In the genomic region with DNA sequence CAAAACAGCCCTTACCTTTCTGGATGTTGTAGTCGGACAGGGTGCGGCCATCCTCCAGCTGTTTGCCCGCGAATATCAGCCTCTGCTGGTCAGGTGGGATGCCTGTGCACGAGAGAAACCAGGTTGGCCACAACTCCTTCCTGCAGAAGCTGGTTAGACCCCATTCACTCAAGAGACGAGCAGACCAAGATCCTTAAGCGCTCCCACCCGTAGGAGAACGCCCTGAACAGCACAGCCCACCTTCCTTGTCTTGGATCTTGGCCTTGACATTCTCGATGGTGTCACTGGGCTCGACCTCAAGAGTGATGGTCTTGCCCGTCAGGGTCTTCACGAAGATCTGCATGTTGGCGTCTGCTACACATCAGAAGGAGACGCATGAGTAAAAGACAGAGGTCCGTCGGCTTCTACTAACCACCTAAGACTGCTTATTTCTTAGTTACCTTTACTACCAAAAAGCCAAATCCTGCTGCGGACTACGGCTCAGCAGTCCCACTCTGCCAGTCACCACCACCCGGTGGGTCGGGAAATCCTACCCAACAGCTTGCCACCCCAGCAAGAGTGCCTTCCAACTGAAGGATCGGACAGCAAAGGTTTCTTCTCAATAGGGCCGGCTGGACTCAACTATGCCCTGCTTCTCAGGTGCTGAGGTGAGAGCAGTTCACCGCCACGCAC, we compare ENCODE assay signal across 8 mouse cellular contexts. TPM values are rescaled to one million over a fixed set of nuclear protein-coding genes. Genes with fewer than 3 reads are reported as not detected.
DNase-seq lines count a peak whose midpoint lies in the region; ATAC-seq and TF ChIP-seq lines count a peak whose summit lies in the region.

No protein-coding gene starts in this region.

- peak overlapping the region; percentile 93 for H3K27ac ChIP-seq in layer of hippocampus, adult 2 months
- H3K27ac ChIP-seq in embryonic facial prominence, embryonic 11.5 days (replicated peaks; ENCODE audit: low read depth, low read length) = peak overlapping the region; percentile 90; the same call in 1 of the 2 replicates
- H3K27ac ChIP-seq in hindbrain, postnatal 0 days = peak overlapping the region; percentile 95
- peak overlapping the region; percentile 93 for H3K27ac ChIP-seq in midbrain, embryonic 16.5 days (ENCODE audit: low read length)

- H3K4me3 ChIP-seq in layer of hippocampus, adult 2 months = peak overlapping the region; percentile 84
- H3K4me3 ChIP-seq in embryonic facial prominence, embryonic 11.5 days (ENCODE audit: low read depth, low read length) = peak overlapping the region; percentile 99
- peak overlapping the region; percentile 90 for H3K4me3 ChIP-seq in hindbrain, postnatal 0 days (ENCODE audit: low read length)
- H3K4me3 ChIP-seq in midbrain, embryonic 16.5 days (ENCODE audit: low read depth, low read length) = peak overlapping the region; percentile 95

- H3K27me3 ChIP-seq in embryonic facial prominence, embryonic 11.5 days (ENCODE audit: control insufficient read depth, insufficient read depth, low read length) = no peaks in the 10 kb centered on the region
- no peaks in the 10 kb centered on the region for H3K27me3 ChIP-seq in hindbrain, postnatal 0 days (ENCODE audit: insufficient read depth, low read length)
- H3K27me3 ChIP-seq in midbrain, embryonic 16.5 days (ENCODE audit: control insufficient read depth, insufficient read depth, low read depth, low read length) = no peaks in the 10 kb centered on the region

- 11% methylated on average over 25 of the region's 25 CpGs for WGBS in embryonic facial prominence, embryonic 11.5 days
- 17% methylated on average over 25 of the region's 25 CpGs for WGBS in hindbrain, postnatal 0 days
- WGBS in midbrain, embryonic 16.5 days = 15% methylated on average over 25 of the region's 25 CpGs

- peaks cover 11% of the 10 kb centered on the region for H3K4me1 ChIP-seq in embryonic facial prominence, embryonic 11.5 days (ENCODE audit: control insufficient read depth, insufficient read depth, low read length)
- H3K4me1 ChIP-seq in hindbrain, postnatal 0 days (ENCODE audit: insufficient read depth, low read length) = peaks cover 12% of the 10 kb centered on the region; the same call in 1 of the 2 replicates
- H3K4me1 ChIP-seq in midbrain, embryonic 16.5 days (ENCODE audit: control insufficient read depth, insufficient read depth, low read length) = peaks cover 28% of the 10 kb centered on the region

- no peak for TF ChIP-seq CTCF in layer of hippocampus, adult 2 months (conservative IDR thresholded peaks at IDR 0.05)
- no peak for TF ChIP-seq CTCF in hindbrain, postnatal 0 days (IDR thresholded peaks at IDR 0.05; ENCODE audit: low read depth)

- H3K36me3 ChIP-seq in embryonic facial prominence, embryonic 11.5 days (replicated peaks; ENCODE audit: control insufficient read depth, insufficient read depth, low read depth, low read length) = peaks cover 8% of the 10 kb centered on the region
- H3K36me3 ChIP-seq in hindbrain, postnatal 0 days (ENCODE audit: insufficient read depth, low read length) = peaks cover 15% of the 10 kb centered on the region; the same call in 1 of the 2 replicates
- H3K36me3 ChIP-seq in midbrain, embryonic 16.5 days (ENCODE audit: control insufficient read depth, insufficient read depth, low read length) = peaks cover 12% of the 10 kb centered on the region

- no peaks in the 10 kb centered on the region for H3K9me3 ChIP-seq in embryonic facial prominence, embryonic 11.5 days (replicated peaks; ENCODE audit: control insufficient read depth, low read length)
- no peaks in the 10 kb centered on the region for H3K9me3 ChIP-seq in hindbrain, postnatal 0 days (ENCODE audit: low read length)
- H3K9me3 ChIP-seq in midbrain, embryonic 16.5 days (replicated peaks; ENCODE audit: control insufficient read depth, low read length, poor library complexity, severe bottlenecking) = no peaks in the 10 kb centered on the region

- no peak for DNase-seq in layer of hippocampus, adult 2 months (ENCODE audit: low spot score in 2 of 2)
- DNase-seq in layer of hippocampus, adult 18-20 months (ENCODE audit: low spot score in 2 of 2) = no peak
- DNase-seq in embryonic facial prominence, embryonic 11.5 days (ENCODE audit: low spot score) = no peak
- no peak for DNase-seq in hindbrain, postnatal 0 days (ENCODE audit: low spot score)
- DNase-seq in urinary bladder, postnatal 4 days (ENCODE audit: low spot score in 2 of 2) = no peak
- DNase-seq in layer of hippocampus, postnatal 25 days (ENCODE audit: extremely low spot score in 1 of 2, low spot score in 1 of 2) = no peak
- DNase-seq in cerebellum, adult 8-10 months = no peak

- peak overlapping the region; percentile 99 for H3K9ac ChIP-seq in embryonic facial prominence, embryonic 11.5 days (replicated peaks; ENCODE audit: low read length)
- peak overlapping the region; percentile 76 for H3K9ac ChIP-seq in hindbrain, postnatal 0 days (replicated peaks; ENCODE audit: low read length)
- peak overlapping the region; percentile 97 for H3K9ac ChIP-seq in midbrain, embryonic 16.5 days (ENCODE audit: low read depth, low read length)

- ATAC-seq in embryonic facial prominence, embryonic 11.5 days (replicated peaks; ENCODE audit: insufficient number of reproducible peaks, low FRiP score, low TSS enrichment, low read depth) = no peak
- no peak for ATAC-seq in hindbrain, postnatal 0 days
- ATAC-seq in midbrain, embryonic 16.5 days = no peak

- peak overlapping the region; percentile 97 for H3K4me2 ChIP-seq in embryonic facial prominence, embryonic 11.5 days (ENCODE audit: low read depth, low read length)
- H3K4me2 ChIP-seq in hindbrain, postnatal 0 days (ENCODE audit: low read depth, low read length) = peak overlapping the region; percentile 98
- H3K4me2 ChIP-seq in midbrain, embryonic 16.5 days (ENCODE audit: low read length) = peak overlapping the region; percentile 100

RNA-seq across cellular contexts. Expression of gene Uba52, which starts 1.2 kb away (rescaled TPM):
- 1,000 to 10,000 TPM in 1 of 2 experiments, 100 to 1,000 TPM in 1; 970 to 1,000 TPM for total RNA-seq in layer of hippocampus, adult 2 months (2021)
- total RNA-seq in layer of hippocampus, adult 18-20 months (2021) = 1,000 to 10,000 TPM; 1,062 to 1,079 TPM
- 783 and 884 TPM in 2 replicates for polyA plus RNA-seq in embryonic facial prominence, embryonic 11.5 days (2014; fragmentation: Nextera tagmentation; extraction: Ambion mirVana)
- 510 and 535 TPM in 2 replicates for total RNA-seq in hindbrain, postnatal 0 days (2014; rRNA removed)
- polyA plus RNA-seq in hindbrain, postnatal 0 days (2015; fragmentation: Nextera tagmentation; extraction: Ambion mirVana) = 717 and 784 TPM in 2 replicates
- polyA plus RNA-seq in midbrain, embryonic 16.5 days (2015; fragmentation: Nextera tagmentation; extraction: Ambion mirVana) = 584 and 621 TPM in 2 replicates
- total RNA-seq in layer of hippocampus, postnatal 25 days (2021) = 1,000 to 10,000 TPM; 1,005 to 1,128 TPM

RNA-seq across cellular contexts. Expression of gene Rex1bd, which starts 2.9 kb away (rescaled TPM):
- total RNA-seq in layer of hippocampus, adult 2 months (2021) = 10 to 100 TPM; 93.9 to 98.1 TPM
- total RNA-seq in layer of hippocampus, adult 18-20 months (2021) = 100 to 1,000 TPM in 1 of 2 experiments, 10 to 100 TPM in 1; 96.5 to 104 TPM
- polyA plus RNA-seq in embryonic facial prominence, embryonic 11.5 days (2014; fragmentation: Nextera tagmentation; extraction: Ambion mirVana) = 126 and 140 TPM in 2 replicates
- 140 TPM in 2 replicates for total RNA-seq in hindbrain, postnatal 0 days (2014; rRNA removed)
- 188 and 190 TPM in 2 replicates for polyA plus RNA-seq in hindbrain, postnatal 0 days (2015; fragmentation: Nextera tagmentation; extraction: Ambion mirVana)
- polyA plus RNA-seq in midbrain, embryonic 16.5 days (2015; fragmentation: Nextera tagmentation; extraction: Ambion mirVana) = 163 and 185 TPM in 2 replicates
- 100 to 1,000 TPM in 1 of 2 experiments, 10 to 100 TPM in 1; 91.1 to 101 TPM for total RNA-seq in layer of hippocampus, postnatal 25 days (2021)

RNA-seq across cellular contexts. Expression of gene Crlf1, which starts 16.5 kb away (rescaled TPM):
- 10 to 100 TPM; 44.5 to 47.1 TPM for total RNA-seq in layer of hippocampus, adult 2 months (2021)
- 10 to 100 TPM; 33.1 to 38.2 TPM for total RNA-seq in layer of hippocampus, adult 18-20 months (2021)
- polyA plus RNA-seq in embryonic facial prominence, embryonic 11.5 days (2014; fragmentation: Nextera tagmentation; extraction: Ambion mirVana) = 63.8 and 64.7 TPM in 2 replicates
- total RNA-seq in hindbrain, postnatal 0 days (2014; rRNA removed) = 6.5 and 26.7 TPM in 2 replicates
- polyA plus RNA-seq in hindbrain, postnatal 0 days (2015; fragmentation: Nextera tagmentation; extraction: Ambion mirVana) = 16.3 and 17.3 TPM in 2 replicates
- polyA plus RNA-seq in midbrain, embryonic 16.5 days (2015; fragmentation: Nextera tagmentation; extraction: Ambion mirVana) = 3.6 and 6.3 TPM in 2 replicates
- total RNA-seq in layer of hippocampus, postnatal 25 days (2021) = 10 to 100 TPM; 45.2 to 49.5 TPM

RNA-seq across cellular contexts. Expression of gene Fkbp8, which starts 18.1 kb away (rescaled TPM):
- 100 to 1,000 TPM; 447 to 453 TPM for total RNA-seq in layer of hippocampus, adult 2 months (2021)
- total RNA-seq in layer of hippocampus, adult 18-20 months (2021) = 100 to 1,000 TPM; 450 to 467 TPM
- 175 and 196 TPM in 2 replicates for polyA plus RNA-seq in embryonic facial prominence, embryonic 11.5 days (2014; fragmentation: Nextera tagmentation; extraction: Ambion mirVana)
- 532 and 593 TPM in 2 replicates for total RNA-seq in hindbrain, postnatal 0 days (2014; rRNA removed)
- polyA plus RNA-seq in hindbrain, postnatal 0 days (2015; fragmentation: Nextera tagmentation; extraction: Ambion mirVana) = 343 and 360 TPM in 2 replicates
- polyA plus RNA-seq in midbrain, embryonic 16.5 days (2015; fragmentation: Nextera tagmentation; extraction: Ambion mirVana) = 406 and 425 TPM in 2 replicates
- total RNA-seq in layer of hippocampus, postnatal 25 days (2021) = 100 to 1,000 TPM; 432 to 468 TPM

RNA-seq across cellular contexts. Expression of gene Kxd1, which starts 18.3 kb away (rescaled TPM):
- total RNA-seq in layer of hippocampus, adult 2 months (2021) = 10 to 100 TPM; 37.2 to 40.7 TPM
- 10 to 100 TPM; 40.6 to 45.6 TPM for total RNA-seq in layer of hippocampus, adult 18-20 months (2021)
- 47.4 and 49.9 TPM in 2 replicates for polyA plus RNA-seq in embryonic facial prominence, embryonic 11.5 days (2014; fragmentation: Nextera tagmentation; extraction: Ambion mirVana)
- 48.7 and 56.8 TPM in 2 replicates for total RNA-seq in hindbrain, postnatal 0 days (2014; rRNA removed)
- polyA plus RNA-seq in hindbrain, postnatal 0 days (2015; fragmentation: Nextera tagmentation; extraction: Ambion mirVana) = 53.8 and 56.6 TPM in 2 replicates
- 43.1 and 43.3 TPM in 2 replicates for polyA plus RNA-seq in midbrain, embryonic 16.5 days (2015; fragmentation: Nextera tagmentation; extraction: Ambion mirVana)
- total RNA-seq in layer of hippocampus, postnatal 25 days (2021) = 10 to 100 TPM; 37.8 to 38.0 TPM
